Mouse (Mus musculus) adrenal gland, postnatal 10 days (tissue): ENCODE data around the gene Pdzph1. TPM values are rescaled to one million over a fixed set of nuclear protein-coding genes. Genes with fewer than 3 reads are reported as not detected.

ENCODE experiments used
- DNase-seq: peaks from one replicate; pipeline ENCODE4 v3.0.0; 2021; ENCODE audit warnings: mixed read lengths
- long read RNA-seq, 2 experiments: library from polyadenylated mRNA; stranded (forward); transcript quantifications; one replicate each; pipeline ENCODE4 v2.0.0; 2021
- total RNA-seq, 2 experiments: library from RNA; stranded (reverse); gene quantifications; 2 replicates each; pipeline ENCODE4 v1.2.3; 2021

Pdzph1 gene
- under 1 TPM; 0.33 to 0.58 TPM for total RNA-seq
- long read RNA-seq, experiment 1, result 0 reads
- long read RNA-seq, experiment 2, result 0 reads

DNA sequence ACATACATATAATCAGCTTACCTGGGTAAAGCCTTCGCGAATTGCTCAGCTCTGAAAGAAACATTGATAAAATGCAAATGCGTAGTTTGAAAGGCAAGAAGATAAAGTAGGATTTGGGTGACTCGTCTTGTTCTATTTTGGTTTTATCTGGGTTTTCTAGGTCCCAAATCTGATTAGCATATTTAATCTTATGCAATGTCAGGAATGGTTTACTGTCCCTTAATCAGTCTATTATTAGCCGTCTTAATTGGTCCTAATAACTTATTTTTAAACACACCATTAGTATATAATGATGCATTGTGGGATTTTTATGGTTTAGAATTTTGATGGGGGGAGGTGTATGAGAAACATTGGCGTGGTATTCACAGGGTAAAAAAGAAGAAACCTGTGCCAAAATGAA lies at the start of gene Pdzph1:
TSS of gene Pdzph1 (minus strand) at position 101 of the 400 bp plus-strand sequence.
- no peak for DNase-seq

GRCm38 (mm10) chr17:59039754-59040153 lies 48.6 kb upstream of the Pdzph1 start:
- DNase-seq, result peak; percentile 13

GRCm38 (mm10) chr17:59033445-59033844 lies 42.3 kb upstream of the Pdzph1 start:
- DNase-seq, result no peak

DNA sequence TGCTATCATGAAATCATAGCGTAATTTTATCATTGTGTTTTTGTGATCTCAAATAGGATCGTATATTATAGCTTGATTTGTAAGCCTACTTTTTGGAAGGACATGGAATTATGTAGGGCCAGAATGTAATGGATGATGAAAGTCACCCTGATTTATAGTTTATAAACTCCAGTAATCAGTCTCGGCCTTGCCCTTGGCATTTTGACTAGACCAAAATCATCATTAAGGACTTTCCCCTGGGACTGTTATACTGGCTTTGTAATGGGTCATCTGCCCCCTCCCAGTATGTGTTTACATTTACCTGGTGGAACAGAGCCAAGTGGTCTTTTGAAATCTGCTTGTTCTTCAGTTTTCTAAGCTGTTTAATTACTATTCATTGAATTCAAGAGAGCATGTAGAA lies 35.2 kb upstream of the Pdzph1 start:
- peak; percentile 45 for DNase-seq

- peak; percentile 17 for DNase-seq
Observed at GRCm38 (mm10) chr17:59024502-59024901, 33.3 kb upstream of the Pdzph1 start.

DNA sequence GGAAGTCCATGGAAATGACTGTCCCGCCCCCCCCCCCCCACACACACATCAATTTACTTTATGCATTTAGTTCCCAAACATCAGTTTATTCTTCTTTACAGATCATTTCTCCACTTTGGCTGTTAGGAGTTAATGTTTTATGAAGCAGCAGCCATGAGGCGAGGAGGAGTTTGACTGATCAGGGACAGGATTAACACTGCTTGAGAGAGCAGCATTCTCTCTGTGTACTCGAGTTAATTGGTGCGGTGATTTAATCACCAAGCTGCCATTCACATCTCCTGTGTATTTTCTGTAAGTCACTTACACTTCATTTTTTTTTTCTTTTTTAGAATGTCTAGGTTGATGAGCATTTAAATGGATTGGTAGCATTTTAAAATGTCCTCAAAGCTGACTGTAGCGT lies 32.8 kb upstream of the Pdzph1 start:
- DNase-seq, result no peak

DNA sequence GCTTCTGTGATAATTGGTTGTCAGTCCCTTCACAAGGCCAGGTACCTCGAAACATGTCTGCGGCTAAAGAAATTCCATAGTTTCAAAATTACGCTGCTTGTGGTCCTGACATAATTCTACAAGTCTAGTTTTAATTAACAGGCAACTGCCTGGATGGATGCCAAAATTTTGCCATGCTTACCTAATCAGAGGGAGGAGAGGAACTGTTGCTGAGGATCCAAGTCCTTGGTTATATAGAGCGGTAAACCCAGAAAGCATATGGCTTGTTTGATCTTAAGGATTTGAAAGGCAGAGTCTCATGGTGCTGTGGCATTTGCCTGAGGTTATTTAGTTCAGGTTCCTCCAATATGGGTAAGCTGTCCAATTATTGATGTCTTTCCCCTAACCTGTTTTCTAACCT lies 27.5 kb upstream of the Pdzph1 start:
- no peak for DNase-seq

- DNase-seq, result peak; percentile 81
Observed at GRCm38 (mm10) chr17:59013091-59013459, 21.9 kb upstream of the Pdzph1 start, which contains the start of gene Nudt12. TSS of gene Nudt12 (minus strand) at chr17:59013372.

GRCm38 (mm10) chr17:59012421-59013090 lies 21.4 kb upstream of the Pdzph1 start:
- peak; percentile 55 for DNase-seq

DNA sequence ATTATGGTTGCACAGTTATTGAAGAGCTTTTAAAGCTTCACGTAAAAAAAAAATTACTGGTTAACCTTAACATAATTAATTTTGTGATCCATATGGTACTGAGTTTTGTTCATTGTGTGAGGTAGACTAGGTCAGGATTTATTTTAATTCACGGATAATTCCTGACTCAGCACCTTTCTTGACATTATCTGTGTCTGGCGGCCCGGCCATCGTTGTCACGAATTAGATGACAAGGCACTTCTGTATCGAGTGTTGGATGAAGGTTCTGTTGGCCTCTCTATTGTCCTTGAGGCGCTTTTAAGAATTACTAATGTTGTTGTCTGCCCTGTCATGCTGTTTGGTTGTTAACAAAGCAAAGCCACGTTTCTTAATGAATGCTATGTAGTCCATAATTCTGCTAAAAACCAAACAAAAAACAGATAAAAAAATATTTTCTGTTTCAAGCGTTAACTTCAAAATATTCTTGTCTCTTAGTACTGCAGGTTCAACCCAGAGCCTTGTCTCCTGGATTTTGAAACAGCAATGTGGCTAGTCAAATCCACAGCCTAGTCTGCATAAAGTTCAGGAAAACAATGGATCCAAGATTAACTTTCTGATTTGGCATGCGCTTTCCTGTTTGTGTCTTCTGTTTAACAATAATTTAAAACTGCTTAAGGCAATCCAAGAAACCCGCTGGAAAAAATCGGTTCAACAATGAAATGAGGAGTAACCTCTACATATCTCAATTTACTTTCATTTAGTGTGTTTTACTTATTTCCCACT lies 20.6 kb upstream of the Pdzph1 start:
- no peak for DNase-seq

DNA sequence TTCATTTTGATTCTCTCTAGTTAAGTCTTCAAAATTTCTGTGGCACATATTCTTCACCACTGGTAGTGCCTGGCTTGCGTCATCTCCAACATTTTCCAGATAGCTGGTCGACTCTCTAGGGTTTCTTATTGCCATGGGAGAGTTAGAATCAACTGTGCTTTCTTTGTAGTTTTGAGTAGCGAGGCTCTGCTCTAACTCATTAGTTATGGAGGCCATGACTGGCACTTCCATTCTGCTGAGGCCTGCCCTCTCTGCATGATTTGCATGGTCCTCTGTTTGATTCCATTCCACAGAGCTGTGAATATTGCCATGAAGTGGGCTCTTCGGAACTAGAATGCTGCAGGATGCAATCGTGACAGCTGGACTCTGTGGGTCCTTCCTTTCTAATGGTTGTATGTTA lies 17.9 kb downstream of the Pdzph1 start:
- DNase-seq, result no peak

GRCm38 (mm10) chr17:58959905-58960304 lies 31.3 kb downstream of the Pdzph1 start:
- peak; percentile 81 for DNase-seq

GRCm38 (mm10) chr17:58957055-58957454 lies 34.1 kb downstream of the Pdzph1 start:
- DNase-seq, result no peak

DNA sequence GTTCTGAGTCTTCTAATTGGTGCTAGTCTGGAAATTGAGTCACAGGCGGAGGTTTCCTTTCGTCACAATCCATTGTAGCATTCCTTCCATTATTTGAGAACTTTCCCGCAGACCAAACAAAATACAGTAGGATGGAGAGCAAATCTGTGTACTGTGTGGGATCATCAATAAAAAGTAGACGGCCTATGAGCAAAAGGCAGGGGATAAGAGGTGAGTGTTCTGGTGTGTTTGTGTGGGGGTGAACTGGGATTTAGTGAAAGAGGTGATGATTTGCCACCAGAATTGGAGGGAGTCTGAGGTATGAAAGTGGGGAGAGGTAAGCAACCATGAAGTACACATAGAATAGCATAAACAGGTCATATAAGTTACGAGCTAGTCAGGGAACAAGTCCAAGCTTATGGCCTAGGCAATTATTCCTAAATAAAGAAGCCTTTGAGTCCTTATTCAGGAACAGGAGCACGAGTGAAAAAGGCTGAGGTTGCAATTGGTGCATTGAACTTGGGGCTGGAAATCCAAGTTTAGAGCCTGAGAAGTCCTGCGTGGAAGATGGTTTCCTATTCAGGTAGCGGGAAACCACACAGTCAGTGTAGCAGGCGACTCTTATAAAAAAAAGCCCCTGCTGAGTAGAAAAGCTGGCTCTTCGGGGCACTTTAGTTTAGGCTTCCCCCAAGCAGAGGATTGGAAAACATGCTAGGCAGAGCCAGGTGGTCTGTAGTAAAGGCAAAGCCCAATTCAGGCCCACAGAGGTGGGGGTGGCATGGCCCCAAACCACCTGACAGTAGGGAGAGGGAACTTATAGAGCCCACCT lies 48.0 kb downstream of the Pdzph1 start:
- no peak for DNase-seq

GRCm38 (mm10) chr17:58938598-58938997 lies 52.6 kb downstream of the Pdzph1 start:
- DNase-seq, result no peak

DNA sequence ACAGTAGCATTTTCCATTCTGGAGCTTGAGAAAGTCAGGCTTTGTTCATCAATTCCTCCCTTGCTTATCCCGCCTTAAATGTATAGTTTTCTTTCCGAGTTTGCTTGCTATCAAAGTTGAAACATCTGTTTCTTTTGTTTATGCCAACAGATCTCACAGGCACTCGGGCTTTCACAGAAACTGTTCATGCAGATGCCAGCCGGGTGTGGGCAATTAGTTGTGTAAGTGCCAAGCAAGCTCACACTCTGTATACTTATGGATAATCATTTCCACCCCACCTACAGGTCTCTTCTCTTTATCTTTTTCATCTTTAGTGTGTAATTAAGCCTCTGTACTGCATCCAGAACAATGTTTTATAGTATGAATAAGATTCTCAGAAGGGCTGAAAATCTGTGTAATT lies 53.6 kb downstream of the Pdzph1 start:
- DNase-seq, result no peak

DNA sequence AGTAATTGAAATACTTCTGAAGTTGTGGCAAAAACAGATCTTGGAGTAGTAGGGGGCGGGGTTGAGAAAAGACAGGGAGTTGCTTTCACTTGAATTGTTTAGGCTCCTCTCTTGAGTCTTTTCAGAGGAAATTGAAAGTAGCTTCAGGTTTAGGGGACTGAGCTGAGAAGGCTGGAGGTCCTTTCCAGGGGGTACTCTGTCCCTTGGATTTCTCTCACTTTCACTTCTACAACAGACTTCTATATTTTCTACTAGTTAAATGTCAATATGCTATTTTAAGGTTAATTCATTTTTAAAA lies 58.2 kb downstream of the Pdzph1 start:
- no peak for DNase-seq

DNA sequence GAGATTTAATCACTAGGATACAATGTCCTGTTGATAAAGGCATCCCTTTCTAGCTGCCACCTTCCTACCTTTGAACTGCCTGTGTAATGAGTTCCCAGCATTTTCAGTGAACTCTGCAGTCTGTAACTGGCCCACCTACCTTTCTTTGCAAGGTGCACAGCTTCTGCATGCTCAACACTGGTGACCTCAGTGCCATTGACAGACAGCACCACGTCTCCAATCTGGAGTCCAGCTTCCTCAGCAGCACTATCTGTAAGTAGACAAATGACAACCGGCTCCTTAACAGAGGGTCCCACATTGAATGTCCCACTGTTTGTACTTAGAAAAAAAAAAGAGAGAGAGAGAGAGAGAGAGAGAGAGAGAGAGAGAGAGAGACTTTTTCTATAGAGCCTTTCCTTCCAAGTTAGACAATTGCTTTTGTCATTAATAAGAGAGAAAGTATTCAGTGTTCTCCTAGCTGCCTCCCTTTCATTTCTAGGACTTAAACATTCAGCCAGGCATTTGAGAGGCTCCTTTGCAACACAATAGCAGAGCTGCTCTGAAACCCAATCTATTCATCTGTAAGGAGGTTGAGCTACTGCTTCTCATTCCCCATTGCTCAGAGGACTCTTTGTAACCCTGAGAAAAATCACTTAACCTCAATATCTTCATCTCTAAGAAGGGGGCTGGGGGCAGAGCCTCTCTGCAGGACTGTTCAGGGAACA lies 58.7 kb downstream of the Pdzph1 start:
- DNase-seq, result no peak

- no peak for DNase-seq
Observed at GRCm38 (mm10) chr17:58924754-58925546, 66.2 kb downstream of the Pdzph1 start.

- peak; percentile 15 for DNase-seq
Observed at GRCm38 (mm10) chr17:58923901-58924476, 67.2 kb downstream of the Pdzph1 start.

- DNase-seq, result peak; percentile 55
Observed at GRCm38 (mm10) chr17:58923316-58923866, 67.8 kb downstream of the Pdzph1 start.
